Mouse (Mus musculus): ENCODE measurements around the gene Ccn1.

Gene Ccn1

DNA sequence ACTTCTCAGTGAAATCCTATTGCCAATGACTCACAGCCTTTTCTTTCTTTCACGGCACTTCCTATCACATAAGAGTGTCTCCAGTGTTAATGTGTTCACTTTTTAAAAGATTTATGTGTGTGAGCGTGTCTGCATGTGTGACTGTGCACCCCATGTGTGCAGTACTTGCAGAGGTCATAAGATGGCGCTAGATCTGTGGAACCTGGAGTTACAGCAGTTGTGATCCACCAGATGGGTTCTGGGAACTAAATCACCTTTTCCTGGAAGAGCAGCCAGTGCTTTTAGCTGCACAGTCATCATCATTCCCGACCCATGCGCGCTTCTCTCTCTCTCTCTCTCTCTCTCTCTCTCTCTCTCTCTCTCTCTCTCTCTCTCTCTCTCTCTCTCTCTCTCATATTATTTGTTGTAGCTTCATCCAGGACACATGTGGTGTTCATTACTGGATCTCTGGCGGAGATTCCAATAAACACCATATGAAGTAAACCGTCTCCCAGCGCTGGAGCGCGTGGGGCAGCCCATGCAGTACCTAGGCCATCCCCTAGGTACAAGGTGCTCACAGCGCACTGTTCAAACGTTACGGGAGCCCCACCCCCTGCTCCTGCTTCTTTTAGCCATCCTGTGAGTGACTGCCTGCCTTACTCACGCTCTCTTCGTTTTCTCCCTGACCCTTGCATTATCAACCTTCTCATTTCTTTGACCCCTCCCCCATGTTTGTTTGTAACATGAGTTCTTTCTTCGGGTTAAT, 30.0 kb downstream of the Ccn1 start:
- in situ Hi-C loops (cut with MboI, MseI): loop anchor here (25.0 kb wide), 2 partner anchors 293 to 1057 kb away; partner anchors contain the start of genes Bcl10 (in 1 of the 2), Hs2st1 (in 1 of the 2) and Selenof (in 1 of the 2)

DNA sequence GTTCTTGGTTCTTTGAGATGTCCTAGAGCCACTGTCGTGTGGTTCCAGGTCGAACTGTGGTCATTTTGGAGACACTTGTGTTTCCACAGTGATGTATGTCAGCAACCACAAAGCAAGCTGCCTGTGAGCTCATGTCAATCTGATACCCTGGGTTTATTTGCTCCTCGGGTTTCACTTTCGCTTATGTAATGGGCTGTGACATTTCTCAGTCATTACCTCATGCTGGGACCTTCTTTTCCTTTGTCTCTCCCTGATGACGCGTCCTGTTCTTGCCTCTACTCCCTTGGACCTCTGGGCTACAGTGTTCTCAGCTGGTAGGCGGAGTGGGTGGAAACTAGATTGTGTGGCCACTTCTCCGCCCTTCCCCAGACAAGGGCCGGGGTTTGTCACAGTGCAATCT, 31.5 kb downstream of the Ccn1 start:
- in situ Hi-C loops (cut with MboI, MseI): loop anchor here (25.0 kb wide), 2 partner anchors 294 to 1056 kb away; partner anchors contain the start of genes Bcl10 (in 1 of the 2), Hs2st1 (in 1 of the 2) and Selenof (in 1 of the 2)

GRCm38 (mm10) chr3:145614362-145615115, 35.2 kb downstream of the Ccn1 start:
- in situ Hi-C loops (cut with MboI, MseI): loop anchor here (25.0 kb wide), 2 partner anchors 298 to 1052 kb away; partner anchors contain the start of genes Bcl10 (in 1 of the 2), Hs2st1 (in 1 of the 2) and Selenof (in 1 of the 2)

DNA sequence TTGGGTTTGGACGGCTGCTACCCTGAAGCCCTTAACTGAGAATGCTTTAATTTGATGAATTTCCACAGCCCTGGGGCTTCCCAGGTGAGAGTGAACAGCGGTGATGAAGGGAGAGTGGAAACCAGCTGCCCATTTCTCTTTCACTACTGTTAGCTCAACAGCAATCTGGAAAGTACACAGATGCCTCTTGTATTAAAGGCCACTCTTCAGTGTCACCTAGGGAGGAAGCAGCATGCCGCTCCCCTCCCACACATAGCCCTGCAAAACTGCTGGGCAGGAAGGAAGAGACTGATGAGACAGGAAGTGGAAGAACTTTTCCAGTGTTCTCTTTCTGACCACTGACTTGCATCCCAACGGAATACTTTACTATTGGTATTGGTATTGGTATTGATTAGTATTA, 36.5 kb downstream of the Ccn1 start:
- in situ Hi-C loops (cut with MboI, MseI): loop anchor here (25.0 kb wide), 2 partner anchors 299 to 1051 kb away; partner anchors contain the start of genes Bcl10 (in 1 of the 2), Hs2st1 (in 1 of the 2) and Selenof (in 1 of the 2)

DNA sequence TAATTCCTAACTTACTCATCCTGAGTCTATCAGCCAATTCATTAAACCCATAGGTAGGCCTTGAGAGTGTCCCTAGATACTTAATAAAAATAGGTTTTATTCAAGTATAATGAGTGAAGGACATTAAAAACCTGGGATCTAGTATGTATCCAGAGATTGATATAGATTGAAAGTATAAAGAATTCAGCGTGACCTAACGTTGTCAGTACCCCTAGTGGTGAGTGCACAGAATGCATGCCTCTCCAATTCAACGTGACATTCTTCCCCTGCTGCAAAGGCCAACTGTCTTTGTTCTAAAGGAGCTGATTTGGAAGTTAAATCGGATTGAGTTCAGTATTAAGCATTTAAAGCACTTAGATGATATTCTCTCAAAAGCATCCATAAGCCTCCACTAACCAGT, 37.1 kb downstream of the Ccn1 start:
- in situ Hi-C loops (cut with MboI, MseI): loop anchor here (25.0 kb wide), 2 partner anchors 300 to 1050 kb away; partner anchors contain the start of genes Bcl10 (in 1 of the 2), Hs2st1 (in 1 of the 2) and Selenof (in 1 of the 2)

DNA sequence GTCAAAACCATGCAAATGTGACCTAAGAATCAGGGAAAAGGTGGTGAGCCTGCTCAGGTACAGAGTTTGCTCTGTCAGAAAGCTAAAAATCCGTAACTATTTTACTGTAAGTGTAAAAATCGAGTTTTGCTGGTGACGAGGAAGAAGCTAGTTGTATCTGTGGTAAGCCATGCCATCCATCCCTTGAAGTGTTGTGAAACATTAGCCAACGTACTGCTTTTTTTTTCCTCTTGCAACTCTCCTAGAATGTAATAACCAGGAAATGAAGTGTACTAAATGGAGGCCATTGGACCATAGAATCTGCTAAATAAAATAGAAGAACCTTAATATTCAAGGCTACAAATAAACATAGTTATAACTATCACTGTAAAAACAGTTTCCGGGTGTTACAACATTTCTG, 41.5 kb downstream of the Ccn1 start:
- in situ Hi-C loops (cut with MboI, MseI): loop anchor here (25.0 kb wide), 2 partner anchors 304 to 1046 kb away; partner anchors contain the start of genes Bcl10 (in 1 of the 2), Hs2st1 (in 1 of the 2) and Selenof (in 1 of the 2)

DNA sequence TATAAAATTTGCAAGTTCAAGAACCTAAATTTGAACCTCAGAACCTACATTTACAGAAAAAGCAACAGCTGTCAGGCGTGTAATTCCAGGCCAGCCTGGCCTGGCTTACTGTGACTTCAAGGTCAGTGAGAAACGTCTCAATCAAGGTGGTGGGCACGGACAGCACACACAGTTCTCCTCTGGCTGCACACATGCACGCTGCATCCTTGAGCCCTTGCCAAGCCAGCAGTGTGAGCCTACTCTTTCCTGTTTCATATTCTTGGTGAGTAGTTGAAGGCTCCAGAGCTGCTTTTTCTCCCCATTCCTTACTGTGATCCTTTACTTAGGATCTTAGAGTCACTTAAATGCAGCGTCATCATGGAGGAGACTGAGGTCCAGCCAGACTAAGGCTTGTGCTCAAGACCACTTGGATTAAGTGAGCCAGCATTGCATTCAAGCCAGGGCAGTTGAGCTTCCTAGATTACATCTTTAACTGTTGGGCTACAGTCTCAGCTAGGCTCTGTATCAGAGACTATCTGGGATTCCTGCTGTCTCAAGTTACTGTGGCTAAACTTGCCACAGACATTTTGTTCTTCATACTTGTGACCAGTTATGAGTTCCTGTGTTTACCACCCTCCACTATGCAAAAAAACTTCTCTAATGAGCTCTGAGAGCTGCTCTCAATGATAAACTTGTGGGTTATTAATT, 44.2 kb downstream of the Ccn1 start:
- in situ Hi-C loops (cut with MboI, MseI): loop anchor here (25.0 kb wide), 2 partner anchors 307 to 1043 kb away; partner anchors contain the start of genes Bcl10 (in 1 of the 2), Hs2st1 (in 1 of the 2) and Selenof (in 1 of the 2)

DNA sequence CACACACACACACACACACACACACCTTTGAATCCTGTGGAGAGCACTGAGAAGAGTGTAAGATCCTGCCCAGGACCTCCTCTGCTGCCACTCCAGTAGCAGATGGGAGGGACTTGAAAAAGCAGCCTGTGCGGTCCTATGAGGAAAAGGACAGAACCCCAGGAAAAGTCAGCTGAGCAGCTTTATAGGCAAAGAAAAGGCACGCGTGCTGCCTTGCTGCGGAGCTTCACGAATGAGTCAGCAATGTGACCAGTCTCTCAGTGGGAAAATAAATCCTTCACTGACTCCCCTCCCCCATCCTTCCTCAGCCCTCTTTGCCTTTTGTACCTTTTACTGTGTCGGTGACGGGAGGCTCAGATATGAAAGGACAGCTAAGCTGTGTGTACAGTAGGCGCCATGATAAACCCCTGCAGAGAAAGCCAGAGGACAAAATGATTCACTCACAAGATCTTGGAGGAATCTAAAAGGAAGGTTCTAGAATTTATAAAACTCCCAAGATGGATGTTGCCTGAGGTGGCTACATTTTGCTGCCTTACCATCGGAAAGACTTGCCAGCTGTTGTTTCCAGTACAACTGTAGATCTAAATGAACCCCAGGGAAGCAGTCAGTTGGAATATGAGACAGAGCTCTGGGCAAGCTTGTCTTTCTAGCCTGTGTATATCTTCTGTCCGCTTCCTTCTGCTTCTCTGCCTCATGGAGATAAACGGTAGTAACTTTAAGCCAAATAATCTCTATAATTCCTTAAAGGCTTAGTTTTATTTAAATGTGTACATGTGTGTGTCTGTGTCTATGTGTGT, 47.2 kb downstream of the Ccn1 start:
- in situ Hi-C loops (cut with MboI, MseI): loop anchor here (25.0 kb wide), 2 partner anchors 310 to 1040 kb away; partner anchors contain the start of genes Bcl10 (in 1 of the 2), Hs2st1 (in 1 of the 2) and Selenof (in 1 of the 2)

- in situ Hi-C loops (cut with MboI, MseI): loop anchor here (25.0 kb wide), 2 partner anchors 311 to 1039 kb away; partner anchors contain the start of genes Bcl10 (in 1 of the 2), Hs2st1 (in 1 of the 2) and Selenof (in 1 of the 2)
Observed at GRCm38 (mm10) chr3:145601345-145601744, 48.4 kb downstream of the Ccn1 start.

GRCm38 (mm10) chr3:145600801-145601200, 49.0 kb downstream of the Ccn1 start:
- in situ Hi-C loops (cut with MboI, MseI): loop anchor here (25.0 kb wide), 2 partner anchors 312 to 1038 kb away; partner anchors contain the start of genes Bcl10 (in 1 of the 2), Hs2st1 (in 1 of the 2) and Selenof (in 1 of the 2)

GRCm38 (mm10) chr3:145599059-145599458, 50.7 kb downstream of the Ccn1 start:
- in situ Hi-C loops (cut with MboI, MseI): no loop called here
